In the genomic region with DNA sequence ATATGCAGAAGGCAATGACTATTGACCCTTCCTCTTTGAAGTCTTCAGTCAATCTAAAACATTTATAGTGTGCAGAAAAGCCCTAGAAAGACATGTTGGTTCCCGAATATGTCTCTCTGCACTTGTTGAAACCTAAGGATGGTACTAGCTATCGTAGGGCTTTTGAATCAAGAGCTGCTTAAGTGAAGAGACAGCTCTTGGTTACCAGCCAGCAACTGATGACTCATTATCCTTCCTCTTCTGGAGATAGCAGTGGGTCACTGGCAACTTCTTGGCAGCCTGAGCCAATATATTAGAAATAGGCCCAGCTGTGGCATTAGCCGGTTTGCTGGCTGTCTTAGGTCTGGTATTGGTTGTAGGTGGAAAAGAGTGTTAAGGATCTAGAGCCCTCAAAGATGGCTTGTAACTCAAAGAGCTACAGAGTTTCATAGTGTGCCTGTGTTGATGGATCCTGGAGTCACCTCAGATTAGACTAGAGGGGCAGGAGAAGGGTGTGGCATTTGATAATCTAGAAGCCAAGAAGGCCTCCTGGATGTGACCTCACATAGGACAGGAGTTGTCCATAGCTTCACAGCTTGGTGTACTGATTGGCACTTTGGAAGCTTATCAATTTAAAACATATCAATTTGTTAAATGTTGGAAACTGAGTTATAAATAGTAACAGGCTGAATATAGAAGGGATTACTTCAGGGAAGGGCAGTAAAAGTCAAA, we compare ENCODE assay signal across 11 mouse cellular contexts.
DNase-seq lines count a peak whose midpoint lies in the region; ATAC-seq and TF ChIP-seq lines count a peak whose summit lies in the region.
"Had no signal": no experiment of that assay in that cellular context is flagged by ENCODE, and none has a peak within 500 bp of the region (broad histone marks: within the 10 kb centered on the region; RNA-seq: fewer than 3 reads in every experiment).

No protein-coding gene starts in this region.

- H3K9me3 ChIP-seq in heart, embryonic 16.5 days (replicated peaks; ENCODE audit: control insufficient read depth, low read length): no peaks in the 10 kb centered on the region
- H3K9me3 ChIP-seq: stomach, embryonic 15.5 days had no signal

- H3K36me3 ChIP-seq in heart, embryonic 16.5 days (ENCODE audit: control insufficient read depth, insufficient read depth): no peaks in the 10 kb centered on the region
- H3K36me3 ChIP-seq: stomach, embryonic 15.5 days had no signal

- peaks cover 40% of the 10 kb centered on the region for H3K4me1 ChIP-seq in heart, embryonic 16.5 days (ENCODE audit: control insufficient read depth, insufficient read depth, low read length)
- H3K4me1 ChIP-seq: stomach, embryonic 15.5 days had no signal

- no peak overlapping the region for H3K27ac ChIP-seq in gastrocnemius, adult 2 months
- H3K27ac ChIP-seq in heart, embryonic 16.5 days (ENCODE audit: low read length): peak overlapping the region; percentile 34; the same call in 1 of the 2 replicates
- H3K27ac ChIP-seq: stomach, embryonic 15.5 days had no signal

- TF ChIP-seq CTCF in gastrocnemius, adult 2 months (IDR thresholded peaks at IDR 0.05): no peak

- no peak overlapping the region for H3K4me2 ChIP-seq in heart, embryonic 16.5 days (ENCODE audit: low read depth, low read length)
- H3K4me2 ChIP-seq: stomach, embryonic 15.5 days had no signal

- WGBS in heart, embryonic 16.5 days: 38% methylated on average over 3 of the region's 3 CpGs

- H3K9ac ChIP-seq in heart, embryonic 16.5 days (ENCODE audit: low read length): no peak overlapping the region
- H3K9ac ChIP-seq: stomach, embryonic 15.5 days had no signal

- peak; percentile 13 for DNase-seq in gastrocnemius, adult 18-20 months (ENCODE audit: low spot score)
- DNase-seq in gastrocnemius, adult 2 months: no peak
- peak; percentile 88 for DNase-seq in 3T3-L1 (ENCODE audit: low read depth, low spot score)
- peak; percentile 69 for DNase-seq in adrenal gland, postnatal 10 days
- DNase-seq in frontal cortex, postnatal 10 days (ENCODE audit: low spot score in 2 of 2): no peak
- DNase-seq in neural tube, embryonic 10.5 days (ENCODE audit: extremely low spot score, low spot score): no peak
- no peak for DNase-seq in ovary, postnatal 36 days (ENCODE audit: low spot score)

- intact Hi-C loops in gastrocnemius, adult 2 months (cut with DNase I): no loop called here

- H3K4me3 ChIP-seq in gastrocnemius, adult 2 months: no peak overlapping the region
- no peak overlapping the region for H3K4me3 ChIP-seq in heart, embryonic 16.5 days (ENCODE audit: low read length)
- H3K4me3 ChIP-seq: stomach, embryonic 15.5 days had no signal

- no peaks in the 10 kb centered on the region for H3K27me3 ChIP-seq in heart, embryonic 16.5 days (ENCODE audit: control insufficient read depth, insufficient read depth, low read length)
- H3K27me3 ChIP-seq: stomach, embryonic 15.5 days had no signal

- ATAC-seq in heart, embryonic 16.5 days (replicated peaks; ENCODE audit: extremely low read depth, insufficient read depth, low FRiP score): no peak
- ATAC-seq: CD4-positive, CD25-positive, alpha-beta regulatory T cell, adult 4 months; intestine, embryonic 16.5 days had no signal

Comparison
In these comparisons a context has a peak if more than half of its experiments do, and no peak if none do; other contexts are left out.
1. DNase-seq: peak in gastrocnemius, adult 18-20 months (single experiment), 3T3-L1 (single experiment) and adrenal gland, postnatal 10 days (single experiment); none in gastrocnemius, adult 2 months (single experiment), frontal cortex, postnatal 10 days (0 of 2), neural tube, embryonic 10.5 days (single experiment) and ovary, postnatal 36 days (single experiment).